Mouse (Mus musculus) lung, adult 2 months (tissue): ENCODE data around the gene Ccdc122.
"Not testable (repeated sequence)": the region's sequence is repeated elsewhere in the genome, so short reads cannot be mapped to it uniquely, and the experiment has no call there.

Experiments
- CTCF ChIP-seq: fragments of 200-500 bp; IDR thresholded peaks from 2 replicates; pipeline ENCODE4 v1.5.1; 2011; ENCODE audit warnings: mild to moderate bottlenecking, low read length, control low read depth; ENCODE audit not compliant: insufficient read depth
- POLR2A ChIP-seq: fragments of 200-500 bp; IDR thresholded peaks from 2 replicates; pipeline ENCODE4 v1.6.1; 2011; ENCODE audit warnings: low read depth, mild to moderate bottlenecking, control low read depth, low read length, borderline replicate concordance; ENCODE audit errors: extremely low read depth

DNA sequence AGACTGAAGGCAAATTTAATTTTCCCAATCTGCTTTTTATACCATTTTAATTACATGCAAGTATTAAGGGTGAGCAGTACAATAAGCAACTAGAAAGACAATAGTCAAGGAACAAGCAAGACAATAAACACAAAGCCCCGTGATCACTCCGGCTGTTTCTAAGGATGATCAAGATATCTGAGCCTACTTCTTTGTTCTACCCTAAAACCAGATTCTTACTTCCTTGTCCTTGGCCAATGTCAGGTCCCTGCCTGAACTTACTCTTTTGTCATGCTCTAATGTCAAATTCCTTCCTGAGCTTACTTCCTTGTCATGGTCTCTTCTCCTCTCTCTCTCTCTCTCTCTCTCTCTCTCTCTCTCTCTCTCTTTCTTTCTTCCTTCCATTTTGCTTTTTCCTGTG lies 46.2 kb upstream of the Ccdc122 start:
- TF ChIP-seq CTCF, POLR2A: not testable (repeated sequence)
